Mouse (Mus musculus): ENCODE data around the gene Srgap2. TPM values are rescaled to one million over a fixed set of nuclear protein-coding genes. Genes with fewer than 3 reads are reported as not detected.

The Srgap2 gene
- polyA plus RNA-seq, 1 experiment from 2014 or later: 23.3 TPM

GRCm38 (mm10) chr1:131378081-131378913 is 148.9 kb downstream of the Srgap2 start:
- H3K36me3 ChIP-seq: no peaks in the 10 kb centered on the region
- no peak overlapping the region for H3K9ac ChIP-seq (replicated peaks)
- no peaks in the 10 kb centered on the region for H3K9me3 ChIP-seq
- H3K4me1 ChIP-seq: peaks cover 21% of the 10 kb centered on the region
- WGBS: 23% methylated on average over 7 of the region's 7 CpGs
- no peaks in the 10 kb centered on the region for H3K27me3 ChIP-seq
- peak overlapping the region; percentile 72 for H3K27ac ChIP-seq (replicated peaks)
- H3K4me3 ChIP-seq: no peak overlapping the region
- H3K4me2 ChIP-seq (replicated peaks): no peak overlapping the region
- ATAC-seq (replicated peaks): peak; percentile 73

- WGBS: 39% methylated on average over 1 of the region's 1 CpGs
- no peaks in the 10 kb centered on the region for H3K9me3 ChIP-seq
- peaks cover 11% of the 10 kb centered on the region; the same call in 1 of the 2 replicates for H3K36me3 ChIP-seq
- no peak overlapping the region for H3K4me2 ChIP-seq (replicated peaks)
- H3K9ac ChIP-seq (replicated peaks): no peak overlapping the region
- H3K4me1 ChIP-seq: no peaks in the 10 kb centered on the region
- H3K27ac ChIP-seq (replicated peaks): no peak overlapping the region
- H3K27me3 ChIP-seq: no peaks in the 10 kb centered on the region
- no peak for ATAC-seq (replicated peaks)
- no peak overlapping the region for H3K4me3 ChIP-seq
These were observed 161.3 kb downstream of the Srgap2 start for GRCm38 (mm10) chr1:131365832-131366231.

GRCm38 (mm10) chr1:131364432-131364831 is 162.7 kb downstream of the Srgap2 start:
- no peaks in the 10 kb centered on the region for H3K4me1 ChIP-seq
- H3K4me2 ChIP-seq (replicated peaks): no peak overlapping the region
- no peaks in the 10 kb centered on the region for H3K9me3 ChIP-seq
- no peaks in the 10 kb centered on the region for H3K27me3 ChIP-seq
- peaks cover 11% of the 10 kb centered on the region; the same call in 1 of the 2 replicates for H3K36me3 ChIP-seq
- no peak for ATAC-seq (replicated peaks)
- WGBS: 96% methylated on average over 3 of the region's 3 CpGs
- H3K27ac ChIP-seq (replicated peaks): no peak overlapping the region
- H3K9ac ChIP-seq (replicated peaks): no peak overlapping the region
- H3K4me3 ChIP-seq: no peak overlapping the region

- H3K36me3 ChIP-seq: peaks cover 11% of the 10 kb centered on the region; the same call in 1 of the 2 replicates
These were observed 163.3 kb downstream of the Srgap2 start for GRCm38 (mm10) chr1:131363887-131364286.

GRCm38 (mm10) chr1:131362089-131362488 is 165.1 kb downstream of the Srgap2 start:
- no peak for ATAC-seq (replicated peaks)
- H3K4me2 ChIP-seq (replicated peaks): no peak overlapping the region
- no peak overlapping the region for H3K9ac ChIP-seq (replicated peaks)
- H3K27me3 ChIP-seq: no peaks in the 10 kb centered on the region
- H3K27ac ChIP-seq (replicated peaks): no peak overlapping the region
- no peaks in the 10 kb centered on the region for H3K9me3 ChIP-seq
- WGBS: 98% methylated on average over 2 of the region's 2 CpGs
- no peak overlapping the region for H3K4me3 ChIP-seq
- no peaks in the 10 kb centered on the region for H3K4me1 ChIP-seq
- H3K36me3 ChIP-seq: peaks cover 11% of the 10 kb centered on the region; the same call in 1 of the 2 replicates

More at GRCm38 (mm10) chr1:131363887-131364286, 163.3 kb downstream of the Srgap2 start:
- 75% methylated on average over 3 of the region's 3 CpGs for WGBS
- Histone ChIP-seq H3K27me3 (no peaks in the 10 kb centered on the region), H3K9ac (replicated peaks) (no peak overlapping the region), H3K4me3 (no peak overlapping the region), H3K27ac (replicated peaks) (no peak overlapping the region), H3K4me1 (no peaks in the 10 kb centered on the region), H3K4me2 (replicated peaks) (no peak overlapping the region), H3K9me3 (no peaks in the 10 kb centered on the region)
- no peak for ATAC-seq (replicated peaks)

- Histone ChIP-seq H3K36me3 (peaks cover 14% of the 10 kb centered on the region; the same call in 1 of the 2 replicates), H3K4me3 (no peak overlapping the region), H3K4me1 (no peaks in the 10 kb centered on the region), H3K4me2 (replicated peaks) (no peak overlapping the region), H3K9ac (replicated peaks) (no peak overlapping the region), H3K27ac (replicated peaks) (no peak overlapping the region), H3K27me3 (no peaks in the 10 kb centered on the region), H3K9me3 (no peaks in the 10 kb centered on the region)
- 92% methylated on average over 3 of the region's 3 CpGs for WGBS
- no peak for ATAC-seq (replicated peaks)
These were observed 166.4 kb downstream of the Srgap2 start for GRCm38 (mm10) chr1:131360800-131361199.

- Histone ChIP-seq H3K4me1 (no peaks in the 10 kb centered on the region), H3K27ac (replicated peaks) (no peak overlapping the region), H3K27me3 (no peaks in the 10 kb centered on the region), H3K9me3 (no peaks in the 10 kb centered on the region), H3K9ac (replicated peaks) (no peak overlapping the region), H3K36me3 (peaks cover 19% of the 10 kb centered on the region), H3K4me2 (replicated peaks) (no peak overlapping the region), H3K4me3 (no peak overlapping the region)
- 100% methylated on average over 1 of the region's 1 CpGs for WGBS
- no peak for ATAC-seq (replicated peaks)
These were observed 167.5 kb downstream of the Srgap2 start for GRCm38 (mm10) chr1:131359609-131360008.

GRCm38 (mm10) chr1:131357213-131357612 is 169.9 kb downstream of the Srgap2 start:
- H3K36me3 ChIP-seq: peaks cover 14% of the 10 kb centered on the region
- H3K4me2 ChIP-seq (replicated peaks): no peak overlapping the region
- no peak overlapping the region for H3K27ac ChIP-seq (replicated peaks)
- no peak for ATAC-seq (replicated peaks)
- peaks cover 3% of the 10 kb centered on the region; the same call in 1 of the 2 replicates for H3K4me1 ChIP-seq
- H3K27me3 ChIP-seq: no peaks in the 10 kb centered on the region
- no peaks in the 10 kb centered on the region for H3K9me3 ChIP-seq
- 66% methylated on average over 1 of the region's 1 CpGs for WGBS
- H3K9ac ChIP-seq (replicated peaks): no peak overlapping the region
- no peak overlapping the region for H3K4me3 ChIP-seq

GRCm38 (mm10) chr1:131351436-131351835 is 175.7 kb downstream of the Srgap2 start:
- peaks cover 27% of the 10 kb centered on the region for H3K36me3 ChIP-seq
- H3K27ac ChIP-seq (replicated peaks): peak overlapping the region; percentile 88
- WGBS: 23% methylated on average over 2 of the region's 2 CpGs
- H3K9ac ChIP-seq (replicated peaks): no peak overlapping the region
- peak; percentile 99 for ATAC-seq (replicated peaks)
- H3K27me3 ChIP-seq: no peaks in the 10 kb centered on the region
- H3K4me2 ChIP-seq (replicated peaks): 0 out of 2 replicates have a peak overlapping the region, but pooled peaks have one; percentile 1
- no peak overlapping the region for H3K4me3 ChIP-seq
- peaks cover 31% of the 10 kb centered on the region for H3K4me1 ChIP-seq
- H3K9me3 ChIP-seq: no peaks in the 10 kb centered on the region

- Histone ChIP-seq H3K27ac (replicated peaks) (peak overlapping the region; percentile 88), H3K4me3 (no peak overlapping the region), H3K36me3 (peaks cover 20% of the 10 kb centered on the region), H3K4me2 (replicated peaks) (no peak overlapping the region), H3K9ac (replicated peaks) (no peak overlapping the region), H3K9me3 (no peaks in the 10 kb centered on the region), H3K27me3 (no peaks in the 10 kb centered on the region), H3K4me1 (peaks cover 31% of the 10 kb centered on the region)
- ATAC-seq (replicated peaks): no peak
- 64% methylated on average over 1 of the region's 1 CpGs for WGBS
These were observed 177.1 kb downstream of the Srgap2 start for GRCm38 (mm10) chr1:131349993-131350510.

- Histone ChIP-seq H3K4me3 (no peak overlapping the region), H3K27ac (replicated peaks) (no peak overlapping the region; the same call in 1 of the 2 replicates), H3K27me3 (no peaks in the 10 kb centered on the region), H3K9ac (replicated peaks) (no peak overlapping the region), H3K9me3 (no peaks in the 10 kb centered on the region), H3K4me1 (peaks cover 31% of the 10 kb centered on the region), H3K4me2 (replicated peaks) (no peak overlapping the region), H3K36me3 (peaks cover 25% of the 10 kb centered on the region)
- ATAC-seq (replicated peaks): no peak
- WGBS: 79% methylated on average over 2 of the region's 2 CpGs
These were observed 179.4 kb downstream of the Srgap2 start for GRCm38 (mm10) chr1:131347708-131348107.

- Histone ChIP-seq H3K27ac (replicated peaks) (no peak overlapping the region; the same call in 1 of the 2 replicates), H3K9me3 (no peaks in the 10 kb centered on the region), H3K4me3 (no peak overlapping the region), H3K36me3 (peaks cover 28% of the 10 kb centered on the region), H3K4me2 (replicated peaks) (no peak overlapping the region), H3K27me3 (no peaks in the 10 kb centered on the region), H3K9ac (replicated peaks) (no peak overlapping the region), H3K4me1 (peaks cover 26% of the 10 kb centered on the region)
- WGBS: 53% methylated on average over 1 of the region's 1 CpGs
- ATAC-seq (replicated peaks): no peak
These were observed 180.1 kb downstream of the Srgap2 start for GRCm38 (mm10) chr1:131346916-131347555.
